Mouse (Mus musculus) neural tube, embryonic 11.5 days (tissue): ENCODE measurements around the gene Riok2. TPM values are rescaled to one million over a fixed set of nuclear protein-coding genes. Genes with fewer than 3 reads are reported as not detected.

Source experiments
- ATAC-seq: fragments of 200-750 bp; cut with Nextera tagmentation; 2 replicates; pipeline ENCODE4 v1.8.0; 2017; ENCODE audit warnings: moderate number of reproducible peaks, mild to moderate bottlenecking, moderate TSS enrichment, moderate library complexity; ENCODE audit not compliant: insufficient read depth, low FRiP score, low TSS enrichment
- DNase-seq: peaks from one replicate; pipeline ENCODE4 v3.0.0-alpha.2; 2015; ENCODE audit warnings: low spot score
- H3K27ac ChIP-seq: fragments of 300-500 bp; sonication (generic); 2 replicates; pipeline ENCODE4 v1.5.1; 2014; ENCODE audit warnings: low read depth, mild to moderate bottlenecking, low read length
- H3K27me3 ChIP-seq: fragments of 300-500 bp; sonication (generic); 2 replicates; pipeline ENCODE4 v1.6.1; 2014; ENCODE audit warnings: mild to moderate bottlenecking, low read length, mixed read lengths; ENCODE audit not compliant: control insufficient read depth, insufficient read depth
- H3K36me3 ChIP-seq: fragments of 300-500 bp; sonication (generic); 2 replicates; pipeline ENCODE4 v1.6.1; 2014; ENCODE audit warnings: mild to moderate bottlenecking, low read length, moderate library complexity, mixed read lengths; ENCODE audit not compliant: control insufficient read depth, insufficient read depth
- H3K4me1 ChIP-seq: fragments of 300-500 bp; sonication (generic); 2 replicates; pipeline ENCODE4 v1.6.1; 2014; ENCODE audit warnings: low read length, mixed read lengths; ENCODE audit not compliant: control insufficient read depth, insufficient read depth
- H3K4me2 ChIP-seq: fragments of 300-500 bp; sonication (generic); 2 replicates; pipeline ENCODE4 v1.6.1; 2014; ENCODE audit warnings: low read depth, mild to moderate bottlenecking, moderate library complexity
- H3K4me3 ChIP-seq: fragments of 300-500 bp; sonication (generic); 2 replicates; pipeline ENCODE4 v1.5.1; 2014; ENCODE audit warnings: low read depth, low read length
- H3K9ac ChIP-seq: fragments of 300-500 bp; sonication (generic); 2 replicates; pipeline ENCODE4 v1.6.1; 2014; ENCODE audit warnings: mild to moderate bottlenecking, low read length
- H3K9me3 ChIP-seq: fragments of 300-500 bp; sonication (generic); 2 replicates; pipeline ENCODE4 v1.6.1; 2016; ENCODE audit warnings: low read length; ENCODE audit not compliant: control insufficient read depth
- WGBS: fragments of 180-500 bp; shearing (Covaris S2); extraction: QIAGEN DNeasy Blood & Tissue Kit; methylation state at CpG from one replicate; pipeline ENCODE4 v1.1.7; 2014; 5-methylcytosine and 5-hydroxymethylcytosine counted together
- polyA plus RNA-seq: library from polyadenylated mRNA; unstranded; fragments of >200 nt; fragmentation: Nextera tagmentation; extraction: Ambion mirVana; gene quantifications from 2 replicates; pipeline ENCODE4 v1.2.1, GENCODE M21; 2014

Riok2 gene
- polyA plus RNA-seq, 1 experiment from 2014 or later = 31.3 TPM

DNA sequence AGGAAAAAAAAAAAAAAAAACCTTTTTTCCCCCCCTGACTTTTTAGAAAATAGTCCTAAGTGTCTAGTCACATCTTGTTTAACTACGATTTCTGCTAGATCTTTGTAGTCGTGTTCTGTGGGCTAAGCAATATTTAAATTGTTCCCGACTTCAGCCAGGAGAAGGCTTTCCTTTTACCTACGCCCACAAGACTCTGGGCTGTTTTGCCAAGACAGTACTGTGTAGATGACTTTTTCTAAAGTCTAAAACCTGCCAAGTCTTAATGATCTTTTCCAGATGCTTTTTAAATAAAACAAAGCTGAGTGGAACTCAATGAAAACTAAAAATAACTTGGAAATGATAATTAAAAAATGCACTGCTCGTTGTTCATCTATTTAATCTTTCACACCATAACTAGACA, 28.9 kb downstream of the Riok2 start:
- H3K9me3 ChIP-seq = no peaks in the 10 kb centered on the region
- no peak overlapping the region for H3K27ac ChIP-seq
- H3K4me2 ChIP-seq = 0 out of 2 replicates have a peak overlapping the region, but pooled peaks have one; percentile 21
- no peak for ATAC-seq
- no peaks in the 10 kb centered on the region for H3K36me3 ChIP-seq
- H3K27me3 ChIP-seq = no peaks in the 10 kb centered on the region
- 0 out of 2 replicates have a peak overlapping the region, but pooled peaks have one; percentile 6 for H3K4me3 ChIP-seq
- no peaks in the 10 kb centered on the region for H3K4me1 ChIP-seq
- DNase-seq = no peak
- no peak overlapping the region for H3K9ac ChIP-seq
- WGBS = 49% methylated on average over 5 of the region's 5 CpGs

DNA sequence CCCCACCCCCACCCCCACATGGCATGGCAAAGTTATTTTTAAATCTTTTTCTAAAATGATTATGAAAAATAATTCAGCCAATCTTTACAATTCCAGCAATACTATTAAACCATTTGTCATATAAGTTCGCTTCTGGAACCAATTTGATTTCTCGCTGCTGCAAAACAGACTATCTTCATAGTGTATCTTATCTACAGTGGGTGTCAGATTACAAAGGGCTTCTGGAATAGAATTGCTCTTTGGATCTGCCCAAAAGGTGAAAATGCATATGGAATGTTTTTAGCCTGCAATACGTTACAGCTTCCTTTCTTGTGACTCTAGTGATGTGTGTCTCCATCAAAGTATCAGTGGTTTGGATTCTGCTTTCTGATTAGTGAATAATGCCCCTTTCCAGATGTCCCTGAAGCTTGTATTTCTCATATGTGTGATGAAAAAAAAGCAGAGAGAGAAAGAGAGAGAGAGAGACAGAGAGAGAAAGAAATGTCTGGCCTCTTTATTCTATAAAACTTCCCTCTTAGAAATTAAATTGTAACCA, 29.5 kb downstream of the Riok2 start:
- H3K4me1 ChIP-seq = no peaks in the 10 kb centered on the region
- WGBS = 32% methylated on average over 3 of the region's 3 CpGs
- no peak overlapping the region for H3K9ac ChIP-seq
- no peak overlapping the region for H3K4me2 ChIP-seq
- no peak overlapping the region for H3K27ac ChIP-seq
- no peak for ATAC-seq
- H3K36me3 ChIP-seq = no peaks in the 10 kb centered on the region
- H3K27me3 ChIP-seq = no peaks in the 10 kb centered on the region
- no peak overlapping the region for H3K4me3 ChIP-seq
- DNase-seq = no peak
- H3K9me3 ChIP-seq = no peaks in the 10 kb centered on the region

- H3K27ac ChIP-seq = no peak overlapping the region
- DNase-seq (no peak), ATAC-seq (no peak)
- no peak overlapping the region for H3K9ac ChIP-seq
- H3K4me1 ChIP-seq = no peaks in the 10 kb centered on the region
- no peaks in the 10 kb centered on the region for H3K9me3 ChIP-seq
- H3K4me2 ChIP-seq = no peak overlapping the region
- 31% methylated on average over 8 of the region's 8 CpGs for WGBS
- no peaks in the 10 kb centered on the region for H3K36me3 ChIP-seq
- H3K4me3 ChIP-seq = no peak overlapping the region
- H3K27me3 ChIP-seq = no peaks in the 10 kb centered on the region
Measured at GRCm38 (mm10) chr17:17404811-17405544, 30.9 kb downstream of the Riok2 start.

- no peaks in the 10 kb centered on the region for H3K4me1 ChIP-seq
- H3K4me3 ChIP-seq = no peak overlapping the region
- H3K9me3 ChIP-seq = no peaks in the 10 kb centered on the region
- 47% methylated on average over 1 of the region's 1 CpGs for WGBS
- no peaks in the 10 kb centered on the region for H3K36me3 ChIP-seq
- ATAC-seq = no peak
- H3K4me2 ChIP-seq = no peak overlapping the region
- no peaks in the 10 kb centered on the region for H3K27me3 ChIP-seq
- no peak overlapping the region for H3K27ac ChIP-seq
- DNase-seq = no peak
- H3K9ac ChIP-seq = no peak overlapping the region
Measured at GRCm38 (mm10) chr17:17405606-17406005, 31.5 kb downstream of the Riok2 start.

GRCm38 (mm10) chr17:17408137-17408536, 34.0 kb downstream of the Riok2 start:
- Histone ChIP-seq H3K4me2 (no peak overlapping the region), H3K9me3 (no peaks in the 10 kb centered on the region), H3K4me3 (no peak overlapping the region), H3K9ac (no peak overlapping the region), H3K27ac (no peak overlapping the region), H3K4me1 (no peaks in the 10 kb centered on the region), H3K27me3 (no peaks in the 10 kb centered on the region), H3K36me3 (no peaks in the 10 kb centered on the region)
- ATAC-seq (no peak), DNase-seq (no peak)
- WGBS = 53% methylated on average over 6 of the region's 6 CpGs

- H3K36me3 ChIP-seq = no peaks in the 10 kb centered on the region
- no peak for DNase-seq
- ATAC-seq = peak; percentile 60; the same call in 1 of the 2 replicates
- H3K4me1 ChIP-seq = no peaks in the 10 kb centered on the region
- no peaks in the 10 kb centered on the region for H3K27me3 ChIP-seq
- H3K4me2 ChIP-seq = no peak overlapping the region
- no peak overlapping the region for H3K4me3 ChIP-seq
- no peak overlapping the region for H3K27ac ChIP-seq
- 53% methylated on average over 6 of the region's 6 CpGs for WGBS
- no peaks in the 10 kb centered on the region for H3K9me3 ChIP-seq
- H3K9ac ChIP-seq = no peak overlapping the region
Measured at GRCm38 (mm10) chr17:17408720-17409478, 34.8 kb downstream of the Riok2 start.

GRCm38 (mm10) chr17:17409601-17410000, 35.5 kb downstream of the Riok2 start:
- Histone ChIP-seq H3K4me1 (no peaks in the 10 kb centered on the region), H3K36me3 (no peaks in the 10 kb centered on the region), H3K27me3 (no peaks in the 10 kb centered on the region), H3K9ac (no peak overlapping the region), H3K4me3 (no peak overlapping the region), H3K27ac (no peak overlapping the region; the same call in 1 of the 2 replicates), H3K4me2 (no peak overlapping the region), H3K9me3 (no peaks in the 10 kb centered on the region)
- 0% methylated on average over 2 of the region's 2 CpGs for WGBS
- ATAC-seq (peak; percentile 67; the same call in 1 of the 2 replicates), DNase-seq (peak; percentile 34)

DNA sequence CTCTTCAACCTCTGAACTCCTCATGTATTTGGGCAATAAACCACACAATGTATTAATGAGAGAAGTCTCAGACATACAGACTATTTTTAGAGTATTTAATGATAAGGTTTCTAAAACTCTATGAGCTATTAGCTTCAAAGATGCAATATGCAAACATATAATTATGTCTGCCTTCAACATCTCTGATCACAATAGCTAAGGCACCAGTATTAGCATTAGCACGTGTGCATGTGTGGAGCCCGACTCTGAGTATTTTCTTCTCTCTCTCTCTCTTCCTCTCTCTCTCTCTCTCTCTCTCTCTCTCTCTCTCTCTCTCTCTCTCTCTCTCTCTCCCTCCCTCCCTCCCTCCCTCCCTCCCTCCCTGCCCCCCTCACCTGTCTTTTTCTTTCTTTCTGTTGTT, 37.3 kb downstream of the Riok2 start:
- WGBS = 96% methylated on average over 2 of the region's 2 CpGs
- H3K9ac ChIP-seq = no peak overlapping the region
- ATAC-seq (no peak), DNase-seq (no peak)
- no peaks in the 10 kb centered on the region for H3K36me3 ChIP-seq
- H3K4me1 ChIP-seq = no peaks in the 10 kb centered on the region
- no peak overlapping the region for H3K27ac ChIP-seq
- no peaks in the 10 kb centered on the region for H3K9me3 ChIP-seq
- H3K4me2 ChIP-seq = no peak overlapping the region
- no peaks in the 10 kb centered on the region for H3K27me3 ChIP-seq
- no peak overlapping the region for H3K4me3 ChIP-seq
